Mouse (Mus musculus) cerebellum, adult (tissue): ENCODE results near the gene Ppcs.

Experiments used
- ATAC-seq: cut with Nextera tagmentation; 2 replicates; pipeline ENCODE4 v1.9.2; 2017; ENCODE audit warnings: mild to moderate bottlenecking, moderate library complexity, mixed read lengths; ENCODE audit not compliant: insufficient number of reproducible peaks, low FRiP score, low TSS enrichment

Gene Ppcs

GRCm38 (mm10) chr4:119422294-119422964 is at the start of gene Ppcs, which contains the start of gene Zmynd12:
Gene Ppcs, minus strand, starts transcription at chr4:119422420.
Gene Zmynd12, plus strand, starts transcription at chr4:119422814.
- peak; percentile 93 for ATAC-seq

GRCm38 (mm10) chr4:119467720-119468380 is 45.6 kb upstream of the Ppcs start:
- 0 out of 2 replicates have a peak, but pooled peaks have one; percentile 48 for ATAC-seq

- no peak for ATAC-seq
Observed at GRCm38 (mm10) chr4:119465841-119466240, 43.6 kb upstream of the Ppcs start.

GRCm38 (mm10) chr4:119463756-119464419 is 41.7 kb upstream of the Ppcs start:
- no peak for ATAC-seq

- peak; percentile 60 for ATAC-seq
Observed at GRCm38 (mm10) chr4:119462858-119463755, 40.9 kb upstream of the Ppcs start.

- no peak for ATAC-seq
Observed at GRCm38 (mm10) chr4:119462457-119462856, 40.2 kb upstream of the Ppcs start.

- ATAC-seq, result peak; percentile 75
Observed at GRCm38 (mm10) chr4:119460728-119461141, 38.5 kb upstream of the Ppcs start.

- no peak for ATAC-seq
Observed at GRCm38 (mm10) chr4:119460296-119460695, 38.1 kb upstream of the Ppcs start.

- ATAC-seq, result no peak
Observed at GRCm38 (mm10) chr4:119453533-119453932, 31.3 kb upstream of the Ppcs start.

GRCm38 (mm10) chr4:119453128-119453527 is 30.9 kb upstream of the Ppcs start:
- ATAC-seq, result no peak

GRCm38 (mm10) chr4:119450436-119450835 is 28.2 kb upstream of the Ppcs start:
- no peak for ATAC-seq

GRCm38 (mm10) chr4:119447786-119448185 is 25.6 kb upstream of the Ppcs start:
- no peak for ATAC-seq

- no peak for ATAC-seq
Observed at GRCm38 (mm10) chr4:119447261-119447660, 25.0 kb upstream of the Ppcs start.

- no peak for ATAC-seq
Observed at GRCm38 (mm10) chr4:119442539-119442938, 20.3 kb upstream of the Ppcs start.

- ATAC-seq, result no peak
Observed at GRCm38 (mm10) chr4:119441836-119442235, 19.6 kb upstream of the Ppcs start.

- no peak for ATAC-seq
Observed at GRCm38 (mm10) chr4:119437936-119438335, 15.7 kb upstream of the Ppcs start.

- peak; percentile 80 for ATAC-seq
Observed at GRCm38 (mm10) chr4:119430678-119431077, 8.5 kb upstream of the Ppcs start.

GRCm38 (mm10) chr4:119427680-119428079 is 5.5 kb upstream of the Ppcs start:
- no peak for ATAC-seq

GRCm38 (mm10) chr4:119425601-119426000 is 3.4 kb upstream of the Ppcs start:
- ATAC-seq, result no peak

GRCm38 (mm10) chr4:119425077-119425476 is 2.9 kb upstream of the Ppcs start:
- no peak for ATAC-seq
